Mouse (Mus musculus): ENCODE measurements at regions not wholly inside any gene's neighbourhood (a gene's known extent, or its start where the extent isn't known, plus 50 kb on each side); places are given as distances from the start of the nearest gene placed in this dataset.

- DNase-seq (ENCODE audit: low spot score) = no peak
Measured at GRCm38 (mm10) chr11:111444791-111445190, 378.8 kb downstream of the Kcnj2 start.

GRCm38 (mm10) chr11:111445764-111446163, 379.8 kb downstream of the Kcnj2 start:
- peak; percentile 86 for DNase-seq (ENCODE audit: low spot score)

- no peak for DNase-seq (ENCODE audit: low spot score)
Measured at GRCm38 (mm10) chr11:111450811-111451494, 385.0 kb downstream of the Kcnj2 start.

- no peak for DNase-seq (ENCODE audit: low spot score)
Measured at GRCm38 (mm10) chr11:111460046-111460445, 394.1 kb downstream of the Kcnj2 start.

- no peak for DNase-seq (ENCODE audit: low spot score)
Measured at GRCm38 (mm10) chr11:111484981-111485380, 419.0 kb downstream of the Kcnj2 start.

GRCm38 (mm10) chr11:111512471-111512870, 446.5 kb downstream of the Kcnj2 start:
- peak; percentile 19 for DNase-seq (ENCODE audit: low spot score)

- no peak for DNase-seq (ENCODE audit: low spot score)
Measured at GRCm38 (mm10) chr11:111522716-111523115, 456.8 kb downstream of the Kcnj2 start.

- peak; percentile 63 for DNase-seq (ENCODE audit: low spot score)
Measured at GRCm38 (mm10) chr11:111523465-111523864, 457.5 kb downstream of the Kcnj2 start.

GRCm38 (mm10) chr11:111526010-111526742, 460.2 kb downstream of the Kcnj2 start:
- no peak for DNase-seq (ENCODE audit: low spot score)

GRCm38 (mm10) chr11:111529591-111529990, 463.6 kb downstream of the Kcnj2 start:
- no peak for DNase-seq (ENCODE audit: low spot score)

GRCm38 (mm10) chr11:111530912-111531311, 464.9 kb downstream of the Kcnj2 start:
- no peak for DNase-seq (ENCODE audit: low spot score)

- DNase-seq (ENCODE audit: low spot score) = peak; percentile 67
Measured at GRCm38 (mm10) chr11:111532457-111532856, 466.5 kb downstream of the Kcnj2 start.

GRCm38 (mm10) chr11:111536040-111536836, 470.3 kb downstream of the Kcnj2 start:
- DNase-seq (ENCODE audit: low spot score) = peak; percentile 91

GRCm38 (mm10) chr11:111537654-111538053, 471.7 kb downstream of the Kcnj2 start:
- DNase-seq (ENCODE audit: low spot score) = peak; percentile 89

- DNase-seq (ENCODE audit: low spot score) = peak; percentile 71
Measured at GRCm38 (mm10) chr11:111539960-111540359, 474.0 kb downstream of the Kcnj2 start.

- no peak for DNase-seq (ENCODE audit: low spot score)
Measured at GRCm38 (mm10) chr11:111545291-111545690, 479.3 kb downstream of the Kcnj2 start.

- DNase-seq (ENCODE audit: low spot score) = no peak
Measured at GRCm38 (mm10) chr11:111555131-111555530, 489.2 kb downstream of the Kcnj2 start.

- DNase-seq (ENCODE audit: low spot score) = no peak
Measured at GRCm38 (mm10) chr11:111555615-111556014, 489.7 kb downstream of the Kcnj2 start.

- peak; percentile 67 for DNase-seq (ENCODE audit: low spot score)
Measured at GRCm38 (mm10) chr11:111558302-111559140, 492.6 kb downstream of the Kcnj2 start.

GRCm38 (mm10) chr11:111563171-111563570, 497.2 kb downstream of the Kcnj2 start:
- DNase-seq (ENCODE audit: low spot score) = no peak

- no peak for DNase-seq (ENCODE audit: low spot score)
Measured at GRCm38 (mm10) chr11:111568041-111568440, 502.1 kb downstream of the Kcnj2 start.

- DNase-seq (ENCODE audit: low spot score) = peak; percentile 49
Measured at GRCm38 (mm10) chr11:111568876-111569275, 502.9 kb downstream of the Kcnj2 start.

Data from embryo, embryonic 10.5 days (tissue).